Mouse (Mus musculus) olfactory bulb, adult 2 months (tissue): ENCODE measurements around the gene Patj. TPM values are rescaled to one million over a fixed set of nuclear protein-coding genes. Genes with fewer than 3 reads are reported as not detected.

Experiments used
- H3K27ac ChIP-seq: fragments of 200-500 bp; 2 replicates; pipeline ENCODE4 v1.5.1; 2012; ENCODE audit warnings: low read depth, low read length; ENCODE audit not compliant: insufficient read depth
- H3K4me1 ChIP-seq: fragments of 200-500 bp; 2 replicates; pipeline ENCODE4 v1.6.1; 2012; ENCODE audit warnings: low read length; ENCODE audit not compliant: control insufficient read depth, insufficient read depth
- H3K4me3 ChIP-seq: fragments of 200-500 bp; 2 replicates; pipeline ENCODE4 v1.5.1; 2012; ENCODE audit warnings: mild to moderate bottlenecking, low read depth, low read length, moderate library complexity; ENCODE audit not compliant: insufficient read depth
- CTCF ChIP-seq: fragments of 200-500 bp; IDR thresholded peaks from 2 replicates; pipeline ENCODE4 v1.5.1; 2012; ENCODE audit warnings: low read depth, mild to moderate bottlenecking, low read length, moderate library complexity; ENCODE audit not compliant: insufficient read depth
- POLR2A ChIP-seq: fragments of 200-500 bp; IDR thresholded peaks from 2 replicates; pipeline ENCODE4 v1.6.1; 2012; ENCODE audit warnings: mild to moderate bottlenecking, low read depth, low read length, moderate library complexity; ENCODE audit not compliant: insufficient read depth
- WGBS: fragments of 180-500 bp; shearing (Covaris S2); methylation state at CpG from one replicate; pipeline ENCODE4 v1.1.7; 2018; 5-methylcytosine and 5-hydroxymethylcytosine counted together
- polyA plus RNA-seq: library from polyadenylated mRNA; stranded (reverse); fragments of >200 nt; gene quantifications from 2 replicates; pipeline ENCODE4 v1.2.4, GENCODE M21; 2012; ENCODE audit warnings: low replicate concordance; ENCODE audit not compliant: missing spikeins, insufficient read depth, insufficient read length

Gene Patj
- polyA plus RNA-seq, 1 experiment: not detected

- Histone ChIP-seq H3K4me3 (no peak overlapping the region), H3K27ac (no peak overlapping the region), H3K4me1 (no peaks in the 10 kb centered on the region)
These were observed 181.7 kb downstream of the Patj start for GRCm38 (mm10) chr4:98577275-98577674.

GRCm38 (mm10) chr4:98577957-98578541, 182.5 kb downstream of the Patj start:
- WGBS: 22% methylated on average over 3 of the region's 3 CpGs

More at GRCm38 (mm10) chr4:98577275-98577674, 181.7 kb downstream of the Patj start:
- TF ChIP-seq POLR2A: no peak
- TF ChIP-seq CTCF: no peak

GRCm38 (mm10) chr4:98581456-98581855, 185.9 kb downstream of the Patj start:
- H3K4me3 ChIP-seq: no peak overlapping the region
- WGBS: 25% methylated on average over 8 of the region's 8 CpGs
- peak overlapping the region; percentile 4 for H3K27ac ChIP-seq
- TF ChIP-seq CTCF: no peak
- H3K4me1 ChIP-seq: no peaks in the 10 kb centered on the region

More at GRCm38 (mm10) chr4:98577957-98578541, 182.5 kb downstream of the Patj start:
- no peak for TF ChIP-seq CTCF
- no peak for TF ChIP-seq POLR2A
- Histone ChIP-seq H3K4me3 (no peak overlapping the region), H3K4me1 (no peaks in the 10 kb centered on the region), H3K27ac (peak overlapping the region; percentile 74)

- 88% methylated on average over 5 of the region's 5 CpGs for WGBS
- 0 out of 2 replicates have a peak, but pooled peaks cover 2% of the 10 kb centered on the region for H3K4me1 ChIP-seq
- H3K4me3 ChIP-seq: no peak overlapping the region
- no peak for TF ChIP-seq POLR2A
- no peak for TF ChIP-seq CTCF
- H3K27ac ChIP-seq: no peak overlapping the region
These were observed 188.4 kb downstream of the Patj start for GRCm38 (mm10) chr4:98584023-98584422.

GRCm38 (mm10) chr4:98586303-98586702, 190.7 kb downstream of the Patj start:
- TF ChIP-seq CTCF: no peak
- 84% methylated on average over 4 of the region's 4 CpGs for WGBS
- H3K4me1 ChIP-seq: 0 out of 2 replicates have a peak, but pooled peaks cover 2% of the 10 kb centered on the region

GRCm38 (mm10) chr4:98587686-98588085, 192.1 kb downstream of the Patj start:
- Histone ChIP-seq H3K4me1 (0 out of 2 replicates have a peak, but pooled peaks cover 2% of the 10 kb centered on the region), H3K27ac (no peak overlapping the region), H3K4me3 (no peak overlapping the region)
- WGBS: 49% methylated on average over 2 of the region's 2 CpGs
- TF ChIP-seq CTCF (no peak), POLR2A (no peak)

More at GRCm38 (mm10) chr4:98586303-98586702, 190.7 kb downstream of the Patj start:
- Histone ChIP-seq H3K27ac (no peak overlapping the region), H3K4me3 (no peak overlapping the region)

GRCm38 (mm10) chr4:98593961-98594360, 198.4 kb downstream of the Patj start:
- Histone ChIP-seq H3K4me1 (0 out of 2 replicates have a peak, but pooled peaks cover 2% of the 10 kb centered on the region), H3K27ac (no peak overlapping the region), H3K4me3 (no peak overlapping the region)
- TF ChIP-seq CTCF (no peak), POLR2A (no peak)
- 59% methylated on average over 1 of the region's 1 CpGs for WGBS

GRCm38 (mm10) chr4:98598546-98598971, 203.0 kb downstream of the Patj start:
- TF ChIP-seq POLR2A (no peak), CTCF (no peak)
- Histone ChIP-seq H3K4me3 (no peak overlapping the region), H3K27ac (no peak overlapping the region), H3K4me1 (0 out of 2 replicates have a peak, but pooled peaks cover 2% of the 10 kb centered on the region)
- WGBS: 61% methylated on average over 1 of the region's 1 CpGs

GRCm38 (mm10) chr4:98599358-98599757, 203.8 kb downstream of the Patj start:
- WGBS: 72% methylated on average over 6 of the region's 6 CpGs
- no peaks in the 10 kb centered on the region for H3K4me1 ChIP-seq
- no peak overlapping the region for H3K4me3 ChIP-seq
- no peak for TF ChIP-seq CTCF
- no peak for TF ChIP-seq POLR2A
- no peak overlapping the region for H3K27ac ChIP-seq
